Mouse (Mus musculus) gastrocnemius, postnatal 4 days (tissue): ENCODE results near the gene Nos1ap. TPM values are rescaled to one million over a fixed set of nuclear protein-coding genes. Genes with fewer than 3 reads are reported as not detected.

Experiments
- DNase-seq, 2 experiments: peaks; one replicate each; pipeline ENCODE4 v3.0.0; 2021 to 2022; ENCODE audit warnings: low spot score in 2 of 2, mixed read lengths in 2 of 2
- total RNA-seq, 2 experiments: library from RNA; stranded (reverse); gene quantifications; 2 replicates each; pipeline ENCODE4 v1.2.3; 2021

The Nos1ap gene
- total RNA-seq, 2 experiments from 2014 or later: 4.8 to 4.9 TPM

- DNase-seq: no peak
These were observed 340 bp upstream of the Nos1ap start for GRCm38 (mm10) chr1:170590041-170590360.

- no peak for DNase-seq
These were observed 812 bp downstream of the Nos1ap start for GRCm38 (mm10) chr1:170588879-170589218.

GRCm38 (mm10) chr1:170588353-170588752 is 1.3 kb downstream of the Nos1ap start:
- DNase-seq: no peak

GRCm38 (mm10) chr1:170586715-170587114 is 2.9 kb downstream of the Nos1ap start:
- no peak for DNase-seq

GRCm38 (mm10) chr1:170583925-170584324 is 5.7 kb downstream of the Nos1ap start:
- no peak for DNase-seq

GRCm38 (mm10) chr1:170582341-170582740 is 7.3 kb downstream of the Nos1ap start:
- DNase-seq: no peak

- no peak for DNase-seq
These were observed 9.1 kb downstream of the Nos1ap start for GRCm38 (mm10) chr1:170580485-170581110.

GRCm38 (mm10) chr1:170579476-170579875 is 10.2 kb downstream of the Nos1ap start:
- DNase-seq: no peak

GRCm38 (mm10) chr1:170579063-170579462 is 10.6 kb downstream of the Nos1ap start:
- DNase-seq: no peak

GRCm38 (mm10) chr1:170576728-170577065 is 13.0 kb downstream of the Nos1ap start:
- DNase-seq: no peak

- no peak for DNase-seq
These were observed 13.5 kb downstream of the Nos1ap start for GRCm38 (mm10) chr1:170576012-170576727.

GRCm38 (mm10) chr1:170573117-170573516 is 16.5 kb downstream of the Nos1ap start:
- no peak for DNase-seq

GRCm38 (mm10) chr1:170566969-170567368 is 22.7 kb downstream of the Nos1ap start:
- no peak for DNase-seq

- DNase-seq: no peak
These were observed 23.1 kb downstream of the Nos1ap start for GRCm38 (mm10) chr1:170566538-170566937.

GRCm38 (mm10) chr1:170564926-170565325 is 24.7 kb downstream of the Nos1ap start:
- DNase-seq: no peak

- no peak for DNase-seq
These were observed 27.2 kb downstream of the Nos1ap start for GRCm38 (mm10) chr1:170562431-170562830.

- DNase-seq: no peak
These were observed 28.9 kb downstream of the Nos1ap start for GRCm38 (mm10) chr1:170560768-170561167.

GRCm38 (mm10) chr1:170557962-170558361 is 31.7 kb downstream of the Nos1ap start:
- DNase-seq: no peak

- DNase-seq: no peak
These were observed 33.0 kb downstream of the Nos1ap start for GRCm38 (mm10) chr1:170556696-170557095.

GRCm38 (mm10) chr1:170554939-170555293 is 34.7 kb downstream of the Nos1ap start:
- peak; percentile 24 to 68 for DNase-seq

- no peak for DNase-seq
These were observed 35.3 kb downstream of the Nos1ap start for GRCm38 (mm10) chr1:170554235-170554938.

- no peak for DNase-seq
These were observed 38.8 kb downstream of the Nos1ap start for GRCm38 (mm10) chr1:170550649-170551440.
